Mouse (Mus musculus): Measurements from ENCODE around the gene Txndc2. TPM values are rescaled to one million over a fixed set of nuclear protein-coding genes. Genes with fewer than 3 reads are reported as not detected.
"Not testable (repeated sequence)": the region's sequence is repeated elsewhere in the genome, so short reads cannot be mapped to it uniquely, and the experiment has no call there.

Gene Txndc2
- polyA plus RNA-seq, 1 experiment from 2014 or later, result not detected

- H3K9ac ChIP-seq, result no peak overlapping the region
- no peak overlapping the region for H3K4me3 ChIP-seq (replicated peaks)
- H3K27me3 ChIP-seq, result no peaks in the 10 kb centered on the region; the same call in 1 of the 2 replicates
- H3K4me1 ChIP-seq (replicated peaks), result no peaks in the 10 kb centered on the region
- no peak overlapping the region for H3K27ac ChIP-seq (replicated peaks)
- no peak for ATAC-seq (ENCODE audit: insufficient read depth)
- H3K36me3 ChIP-seq (replicated peaks), result no peaks in the 10 kb centered on the region
- no peak overlapping the region for H3K4me2 ChIP-seq
- WGBS (ENCODE audit: insufficient replicate concordance), result 60% methylated on average over 6 of the region's 6 CpGs
- H3K9me3 ChIP-seq (replicated peaks), result no peaks in the 10 kb centered on the region
Measured at GRCm38 (mm10) chr17:65629943-65630342, 12.0 kb downstream of the Txndc2 start.

GRCm38 (mm10) chr17:65628823-65629532, 13.0 kb downstream of the Txndc2 start:
- H3K9ac ChIP-seq; H3K4me1 ChIP-seq (replicated peaks); H3K27me3 ChIP-seq; H3K27ac ChIP-seq (replicated peaks); H3K4me3 ChIP-seq (replicated peaks); ATAC-seq (ENCODE audit: insufficient read depth); H3K4me2 ChIP-seq; H3K36me3 ChIP-seq (replicated peaks); H3K9me3 ChIP-seq (replicated peaks): not testable (repeated sequence)
- WGBS (ENCODE audit: insufficient replicate concordance), result 58% methylated on average over 13 of the region's 13 CpGs

GRCm38 (mm10) chr17:65626301-65626700, 15.7 kb downstream of the Txndc2 start:
- Histone ChIP-seq H3K9ac (no peak overlapping the region), H3K4me2 (no peak overlapping the region), H3K9me3 (replicated peaks) (no peaks in the 10 kb centered on the region), H3K4me1 (replicated peaks) (no peaks in the 10 kb centered on the region), H3K27me3 (no peaks in the 10 kb centered on the region), H3K4me3 (replicated peaks) (no peak overlapping the region), H3K36me3 (replicated peaks) (no peaks in the 10 kb centered on the region), H3K27ac (replicated peaks) (no peak overlapping the region)
- no peak for ATAC-seq (ENCODE audit: insufficient read depth)
- 69% methylated on average over 6 of the region's 6 CpGs for WGBS (ENCODE audit: insufficient replicate concordance)

GRCm38 (mm10) chr17:65625563-65625962, 16.4 kb downstream of the Txndc2 start:
- 69% methylated on average over 6 of the region's 6 CpGs for WGBS (ENCODE audit: insufficient replicate concordance)
- Histone ChIP-seq H3K4me1 (replicated peaks) (no peaks in the 10 kb centered on the region), H3K4me3 (replicated peaks) (no peak overlapping the region), H3K9me3 (replicated peaks) (no peaks in the 10 kb centered on the region), H3K27ac (replicated peaks) (no peak overlapping the region), H3K4me2 (no peak overlapping the region), H3K9ac (no peak overlapping the region), H3K36me3 (replicated peaks) (no peaks in the 10 kb centered on the region), H3K27me3 (no peaks in the 10 kb centered on the region)
- ATAC-seq (ENCODE audit: insufficient read depth), result no peak

- H3K9me3 ChIP-seq (replicated peaks), result no peaks in the 10 kb centered on the region
- H3K36me3 ChIP-seq (replicated peaks), result no peaks in the 10 kb centered on the region
- H3K4me3 ChIP-seq (replicated peaks), result no peak overlapping the region
- no peak overlapping the region for H3K4me2 ChIP-seq
- ATAC-seq (ENCODE audit: insufficient read depth), result no peak
- no peak overlapping the region for H3K9ac ChIP-seq
- no peak overlapping the region for H3K27ac ChIP-seq (replicated peaks)
- no peaks in the 10 kb centered on the region for H3K27me3 ChIP-seq
- H3K4me1 ChIP-seq (replicated peaks), result no peaks in the 10 kb centered on the region
Measured at GRCm38 (mm10) chr17:65623130-65623529, 18.8 kb downstream of the Txndc2 start.

GRCm38 (mm10) chr17:65618431-65618830, 23.5 kb downstream of the Txndc2 start:
- ATAC-seq (ENCODE audit: insufficient read depth), result no peak
- Histone ChIP-seq H3K4me2 (no peak overlapping the region), H3K9me3 (replicated peaks) (no peaks in the 10 kb centered on the region), H3K27ac (replicated peaks) (no peak overlapping the region), H3K9ac (no peak overlapping the region), H3K27me3 (0 out of 2 replicates have a peak, but pooled peaks cover 3% of the 10 kb centered on the region), H3K4me1 (replicated peaks) (peaks cover 11% of the 10 kb centered on the region), H3K4me3 (replicated peaks) (no peak overlapping the region), H3K36me3 (replicated peaks) (no peaks in the 10 kb centered on the region)
- 93% methylated on average over 2 of the region's 2 CpGs for WGBS (ENCODE audit: insufficient replicate concordance)

GRCm38 (mm10) chr17:65615678-65616077, 26.3 kb downstream of the Txndc2 start:
- Histone ChIP-seq H3K27me3 (0 out of 2 replicates have a peak, but pooled peaks cover 3% of the 10 kb centered on the region), H3K36me3 (replicated peaks) (no peaks in the 10 kb centered on the region), H3K4me2 (no peak overlapping the region), H3K9ac (no peak overlapping the region), H3K9me3 (replicated peaks) (no peaks in the 10 kb centered on the region), H3K27ac (replicated peaks) (no peak overlapping the region), H3K4me1 (replicated peaks) (peaks cover 21% of the 10 kb centered on the region), H3K4me3 (replicated peaks) (no peak overlapping the region)
- no peak for ATAC-seq (ENCODE audit: insufficient read depth)
- 29% methylated on average over 3 of the region's 3 CpGs for WGBS (ENCODE audit: insufficient replicate concordance)

GRCm38 (mm10) chr17:65614431-65614830, 27.5 kb downstream of the Txndc2 start:
- Histone ChIP-seq H3K9me3 (replicated peaks) (no peaks in the 10 kb centered on the region), H3K36me3 (replicated peaks) (peaks cover 4% of the 10 kb centered on the region; the same call in 1 of the 2 replicates), H3K4me1 (replicated peaks) (peaks cover 30% of the 10 kb centered on the region), H3K9ac (peak overlapping the region; percentile 98), H3K4me2 (peak overlapping the region; percentile 82), H3K27me3 (0 out of 2 replicates have a peak, but pooled peaks cover 3% of the 10 kb centered on the region), H3K27ac (replicated peaks) (peak overlapping the region; percentile 98), H3K4me3 (replicated peaks) (peak overlapping the region; percentile 97)
- no peak for ATAC-seq (ENCODE audit: insufficient read depth)
- WGBS (ENCODE audit: insufficient replicate concordance), result 5% methylated on average over 9 of the region's 9 CpGs

GRCm38 (mm10) chr17:65613463-65614412, 28.2 kb downstream of the Txndc2 start, which contains the start of gene Vapa:
Gene Vapa (minus strand): TSS chr17:65613555.
- peak; percentile 86 for ATAC-seq (ENCODE audit: insufficient read depth)
- Histone ChIP-seq H3K9ac (peak within 1 kb of the TSS; percentile 98), H3K27me3 (0 out of 2 replicates have a peak, but pooled peaks cover 3% of the 10 kb centered on the region), H3K4me2 (peak within 1 kb of the TSS; percentile 82), H3K36me3 (replicated peaks) (peaks cover 11% of the 10 kb centered on the region; the same call in 1 of the 2 replicates), H3K27ac (replicated peaks) (peak within 1 kb of the TSS; percentile 98), H3K4me3 (replicated peaks) (peak within 1 kb of the TSS; percentile 97), H3K4me1 (replicated peaks) (peaks cover 37% of the 10 kb centered on the region), H3K9me3 (replicated peaks) (no peaks in the 10 kb centered on the region)
- under 1% methylated on average over 85 of the region's 85 CpGs for WGBS (ENCODE audit: insufficient replicate concordance)

- H3K4me2 ChIP-seq, result peak overlapping the region; percentile 82
- peak; percentile 65 for ATAC-seq (ENCODE audit: insufficient read depth)
- peak overlapping the region; percentile 98 for H3K9ac ChIP-seq
- H3K4me1 ChIP-seq (replicated peaks), result peaks cover 43% of the 10 kb centered on the region
- peak overlapping the region; percentile 97 for H3K4me3 ChIP-seq (replicated peaks)
- H3K27me3 ChIP-seq, result 0 out of 2 replicates have a peak, but pooled peaks cover 3% of the 10 kb centered on the region
- under 1% methylated on average over 42 of the region's 42 CpGs for WGBS (ENCODE audit: insufficient replicate concordance)
- H3K27ac ChIP-seq (replicated peaks), result peak overlapping the region; percentile 98
- H3K36me3 ChIP-seq (replicated peaks), result peaks cover 11% of the 10 kb centered on the region; the same call in 1 of the 2 replicates
- H3K9me3 ChIP-seq (replicated peaks), result no peaks in the 10 kb centered on the region
Measured at GRCm38 (mm10) chr17:65613142-65613462, 28.9 kb downstream of the Txndc2 start.
